Mouse (Mus musculus) heart, embryonic 10.5 days (tissue): ENCODE measurements around the gene P2ry6. TPM values are rescaled to one million over a fixed set of nuclear protein-coding genes. Genes with fewer than 3 reads are reported as not detected.

Experiments
- DNase-seq: peaks from one replicate; pipeline ENCODE4 v3.0.0-alpha.2; 2017; ENCODE audit warnings: low spot score
- H3K27ac ChIP-seq: fragments of 300-500 bp; sonication (generic); 2 replicates; pipeline ENCODE4 v1.5.1; 2016; ENCODE audit warnings: mild to moderate bottlenecking
- H3K27me3 ChIP-seq: fragments of 300-500 bp; sonication (generic); 2 replicates; pipeline ENCODE4 v1.6.1; 2016; ENCODE audit warnings: mild to moderate bottlenecking; ENCODE audit not compliant: poor library complexity, insufficient read depth, severe bottlenecking
- H3K36me3 ChIP-seq: fragments of 300-500 bp; sonication (generic); 2 replicates; pipeline ENCODE4 v1.6.1; 2016; ENCODE audit warnings: mild to moderate bottlenecking, moderate library complexity
- H3K4me1 ChIP-seq: fragments of 300-500 bp; sonication (generic); 2 replicates; pipeline ENCODE4 v1.6.1; 2016; ENCODE audit warnings: mild to moderate bottlenecking
- H3K4me3 ChIP-seq: fragments of 300-500 bp; sonication (generic); 2 replicates; pipeline ENCODE4 v1.5.1; 2016; ENCODE audit warnings: mild to moderate bottlenecking, moderate library complexity
- H3K9me3 ChIP-seq: fragments of 300-500 bp; sonication (generic); 2 replicates; pipeline ENCODE4 v1.6.1; 2016; ENCODE audit warnings: mild to moderate bottlenecking, moderate library complexity
- WGBS: fragments of 180-500 bp; shearing (Covaris S2); methylation state at CpG from one replicate; pipeline ENCODE4 v1.1.7; 2016; 5-methylcytosine and 5-hydroxymethylcytosine counted together
- polyA plus RNA-seq: library from polyadenylated mRNA; unstranded; fragments of >200 nt; fragmentation: Nextera tagmentation; extraction: Ambion mirVana; gene quantifications from 2 replicates; pipeline ENCODE4 v1.2.1, GENCODE M21; 2016

P2ry6 gene
- 0.97 and 1.2 TPM in 2 replicates for polyA plus RNA-seq

- WGBS: 3% methylated on average over 36 of the region's 36 CpGs
- H3K27ac ChIP-seq: peak within 1 kb of the TSS; percentile 39
- no peaks in the 10 kb centered on the region for H3K36me3 ChIP-seq
- H3K4me3 ChIP-seq: peak within 1 kb of the TSS; percentile 57
- peaks cover 82% of the 10 kb centered on the region for H3K27me3 ChIP-seq
- no peak for DNase-seq
- H3K9me3 ChIP-seq: no peaks in the 10 kb centered on the region
- H3K4me1 ChIP-seq: peaks cover 41% of the 10 kb centered on the region
Observed at GRCm38 (mm10) chr7:100974135-100974903, at the start of gene P2ry6. Gene P2ry6 (minus strand): TSS chr7:100974649.

GRCm38 (mm10) chr7:101017492-101017891, 43.0 kb upstream of the P2ry6 start:
- 53% methylated on average over 6 of the region's 6 CpGs for WGBS
- H3K27ac ChIP-seq: no peak overlapping the region
- peaks cover 41% of the 10 kb centered on the region for H3K27me3 ChIP-seq
- DNase-seq: no peak
- H3K4me3 ChIP-seq: no peak overlapping the region
- H3K4me1 ChIP-seq: 0 out of 2 replicates have a peak, but pooled peaks cover 7% of the 10 kb centered on the region
- H3K9me3 ChIP-seq: no peaks in the 10 kb centered on the region
- no peaks in the 10 kb centered on the region for H3K36me3 ChIP-seq

DNA sequence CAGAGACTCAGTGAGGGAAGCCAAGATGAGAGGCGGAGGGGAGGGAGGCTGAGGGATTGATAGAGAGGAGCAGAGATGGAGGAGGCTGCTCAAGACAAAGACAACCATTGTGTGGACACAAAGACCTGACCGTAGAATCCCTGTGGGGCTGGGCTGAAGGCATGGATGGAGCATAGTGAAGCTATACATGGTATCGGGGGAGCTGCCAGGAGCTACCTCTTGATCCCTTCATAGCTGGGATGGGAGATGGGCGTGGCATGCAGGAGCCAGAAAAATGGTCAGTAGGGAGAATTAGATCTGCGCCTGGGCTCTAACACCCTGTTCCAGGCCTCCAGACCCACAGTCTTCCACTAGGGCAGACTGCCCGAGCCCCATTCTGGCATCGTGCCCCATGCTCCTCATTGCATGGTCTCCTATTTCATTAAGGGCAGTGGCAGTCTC, 42.6 kb upstream of the P2ry6 start:
- Histone ChIP-seq H3K4me3 (no peak overlapping the region), H3K27me3 (peaks cover 46% of the 10 kb centered on the region), H3K27ac (no peak overlapping the region), H3K9me3 (no peaks in the 10 kb centered on the region), H3K4me1 (peaks cover 9% of the 10 kb centered on the region), H3K36me3 (no peaks in the 10 kb centered on the region)
- WGBS: 60% methylated on average over 7 of the region's 7 CpGs
- DNase-seq: peak; percentile 83

- WGBS: 65% methylated on average over 1 of the region's 1 CpGs
- H3K27me3 ChIP-seq: peaks cover 66% of the 10 kb centered on the region
- no peaks in the 10 kb centered on the region for H3K36me3 ChIP-seq
- H3K27ac ChIP-seq: 0 out of 2 replicates have a peak overlapping the region, but pooled peaks have one; percentile 0
- DNase-seq: no peak
- H3K9me3 ChIP-seq: no peaks in the 10 kb centered on the region
- no peak overlapping the region for H3K4me3 ChIP-seq
- H3K4me1 ChIP-seq: peaks cover 20% of the 10 kb centered on the region
Observed at GRCm38 (mm10) chr7:101014985-101015384, 40.5 kb upstream of the P2ry6 start.

- Histone ChIP-seq H3K27me3 (peaks cover 76% of the 10 kb centered on the region), H3K4me1 (peaks cover 20% of the 10 kb centered on the region)
- WGBS: 16% methylated on average over 9 of the region's 9 CpGs
Observed at GRCm38 (mm10) chr7:101014041-101014440, 39.6 kb upstream of the P2ry6 start.

GRCm38 (mm10) chr7:101012541-101012940, 38.1 kb upstream of the P2ry6 start, which contains the start of gene P2ry2:
Gene P2ry2 (minus strand): TSS chr7:101012866.
- H3K4me3 ChIP-seq: peak within 1 kb of the TSS; percentile 69
- peak within 1 kb of the TSS; percentile 77 for H3K27ac ChIP-seq
- H3K9me3 ChIP-seq: no peaks in the 10 kb centered on the region
- H3K27me3 ChIP-seq: peaks cover 82% of the 10 kb centered on the region
- peaks cover 20% of the 10 kb centered on the region for H3K4me1 ChIP-seq
- no peaks in the 10 kb centered on the region for H3K36me3 ChIP-seq
- DNase-seq: no peak
- WGBS: 61% methylated on average over 4 of the region's 4 CpGs

More at GRCm38 (mm10) chr7:101014041-101014440, 39.6 kb upstream of the P2ry6 start:
- no peaks in the 10 kb centered on the region for H3K36me3 ChIP-seq
- no peak overlapping the region for H3K27ac ChIP-seq
- DNase-seq: no peak
- no peaks in the 10 kb centered on the region for H3K9me3 ChIP-seq
- H3K4me3 ChIP-seq: no peak overlapping the region

- H3K27ac ChIP-seq: peak overlapping the region; percentile 77
- no peaks in the 10 kb centered on the region for H3K9me3 ChIP-seq
- no peaks in the 10 kb centered on the region for H3K36me3 ChIP-seq
- peaks cover 22% of the 10 kb centered on the region for H3K4me1 ChIP-seq
- DNase-seq: peak; percentile 84
- under 1% methylated on average over 53 of the region's 53 CpGs for WGBS
- H3K4me3 ChIP-seq: peak overlapping the region; percentile 69
- H3K27me3 ChIP-seq: peaks cover 79% of the 10 kb centered on the region
Observed at GRCm38 (mm10) chr7:101011681-101012367, 37.4 kb upstream of the P2ry6 start.

DNA sequence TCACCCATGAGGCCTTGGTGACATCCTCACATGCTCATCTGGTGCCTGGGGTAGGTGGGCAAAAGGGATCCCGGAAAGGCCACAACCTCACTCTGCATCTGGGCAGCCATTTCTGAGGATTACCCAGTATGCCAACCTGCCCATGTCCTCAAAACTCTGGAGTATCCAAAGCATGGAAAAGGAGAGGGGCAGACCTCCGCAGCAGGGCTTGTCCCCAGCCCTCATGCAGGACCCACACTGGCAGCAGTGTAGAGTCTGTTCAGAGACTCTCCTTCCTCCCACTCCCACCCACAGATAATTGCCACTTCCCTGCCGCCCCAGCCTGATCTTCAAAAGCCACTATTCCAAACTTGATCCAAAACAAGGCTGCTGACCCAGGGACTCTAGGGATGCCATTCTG, 36.3 kb upstream of the P2ry6 start:
- Histone ChIP-seq H3K27me3 (peaks cover 89% of the 10 kb centered on the region), H3K4me3 (no peak overlapping the region), H3K27ac (no peak overlapping the region), H3K4me1 (peaks cover 27% of the 10 kb centered on the region), H3K9me3 (no peaks in the 10 kb centered on the region), H3K36me3 (no peaks in the 10 kb centered on the region)
- no peak for DNase-seq
- 62% methylated on average over 3 of the region's 3 CpGs for WGBS

GRCm38 (mm10) chr7:101006201-101006600, 31.8 kb upstream of the P2ry6 start:
- peaks cover 70% of the 10 kb centered on the region for H3K27me3 ChIP-seq
- no peak for DNase-seq
- WGBS: 63% methylated on average over 2 of the region's 2 CpGs
- peaks cover 13% of the 10 kb centered on the region for H3K4me1 ChIP-seq
- no peak overlapping the region for H3K4me3 ChIP-seq
- H3K9me3 ChIP-seq: no peaks in the 10 kb centered on the region
- H3K27ac ChIP-seq: no peak overlapping the region
- H3K36me3 ChIP-seq: no peaks in the 10 kb centered on the region

DNA sequence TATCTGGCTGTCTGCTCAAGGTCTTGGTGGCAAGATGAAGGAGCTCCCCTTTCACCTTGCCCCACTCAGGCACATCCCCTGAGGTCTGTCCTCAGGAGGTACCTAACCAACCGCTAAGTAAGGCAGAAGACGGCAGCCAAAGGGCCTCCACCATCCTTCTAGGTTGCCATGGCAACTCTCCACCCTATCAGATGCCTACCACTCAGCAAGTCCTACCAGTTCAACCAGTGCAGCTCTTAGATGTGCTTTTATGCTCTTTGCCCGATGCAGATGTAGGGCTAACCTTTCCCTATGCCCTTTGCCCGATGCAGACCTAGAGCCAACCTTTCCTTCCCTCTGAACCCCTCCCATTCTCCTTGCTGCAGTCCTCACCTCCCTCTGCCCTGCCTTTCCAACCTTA, 30.7 kb upstream of the P2ry6 start:
- Histone ChIP-seq H3K27me3 (peaks cover 59% of the 10 kb centered on the region), H3K36me3 (no peaks in the 10 kb centered on the region), H3K4me1 (peaks cover 11% of the 10 kb centered on the region; the same call in 1 of the 2 replicates), H3K27ac (no peak overlapping the region), H3K9me3 (no peaks in the 10 kb centered on the region), H3K4me3 (no peak overlapping the region)
- WGBS: 59% methylated on average over 4 of the region's 4 CpGs
- no peak for DNase-seq

GRCm38 (mm10) chr7:101003442-101004326, 29.2 kb upstream of the P2ry6 start:
- Histone ChIP-seq H3K9me3 (no peaks in the 10 kb centered on the region), H3K4me3 (no peak overlapping the region), H3K36me3 (no peaks in the 10 kb centered on the region), H3K4me1 (peaks cover 11% of the 10 kb centered on the region; the same call in 1 of the 2 replicates), H3K27ac (no peak overlapping the region), H3K27me3 (peaks cover 52% of the 10 kb centered on the region)
- WGBS: 69% methylated on average over 11 of the region's 11 CpGs
- DNase-seq: no peak

- no peak for DNase-seq
- Histone ChIP-seq H3K36me3 (no peaks in the 10 kb centered on the region), H3K4me1 (peaks cover 14% of the 10 kb centered on the region), H3K4me3 (no peak overlapping the region), H3K9me3 (no peaks in the 10 kb centered on the region), H3K27me3 (peaks cover 56% of the 10 kb centered on the region), H3K27ac (no peak overlapping the region)
- 69% methylated on average over 6 of the region's 6 CpGs for WGBS
Observed at GRCm38 (mm10) chr7:101002274-101002673, 27.8 kb upstream of the P2ry6 start.
